Mouse (Mus musculus) c-Kit-positive CD71-positive TER-119-negative erythroid progenitor cells, embryonic 14.5 days (primary cell): ENCODE measurements at regions not wholly inside any gene's neighbourhood (a gene's known extent, or its start where the extent isn't known, plus 50 kb on each side); places are given as distances from the start of the nearest gene placed in this dataset.
"Not testable (repeated sequence)": the region's sequence is repeated elsewhere in the genome, so short reads cannot be mapped to it uniquely, and the experiment has no call there.

ENCODE experiments used
- DNase-seq: peaks from one replicate; pipeline ENCODE4 v3.0.0-alpha.2; 2013; ENCODE audit warnings: low read depth

DNA sequence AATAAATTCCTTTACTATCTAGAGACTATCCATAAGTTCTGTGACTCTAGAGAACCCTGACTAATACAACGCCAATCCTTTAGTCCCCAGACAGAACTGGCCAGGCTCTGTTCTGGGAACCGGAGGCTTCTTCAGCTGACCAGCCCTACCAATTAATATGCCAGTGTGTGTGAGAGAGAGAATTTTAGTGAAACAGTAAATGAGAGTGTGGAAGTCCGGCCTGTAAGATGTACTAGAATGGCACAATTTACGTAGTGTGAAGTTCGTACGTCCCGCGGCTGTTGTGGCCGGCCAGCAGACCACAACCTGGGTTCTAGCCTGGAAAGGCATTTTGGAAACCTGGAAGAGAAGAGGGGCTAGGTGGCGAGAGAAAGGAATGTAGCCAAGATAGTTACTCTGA lies 83.7 kb upstream of the Lemd2 start:
- DNase-seq: not testable (repeated sequence)

DNA sequence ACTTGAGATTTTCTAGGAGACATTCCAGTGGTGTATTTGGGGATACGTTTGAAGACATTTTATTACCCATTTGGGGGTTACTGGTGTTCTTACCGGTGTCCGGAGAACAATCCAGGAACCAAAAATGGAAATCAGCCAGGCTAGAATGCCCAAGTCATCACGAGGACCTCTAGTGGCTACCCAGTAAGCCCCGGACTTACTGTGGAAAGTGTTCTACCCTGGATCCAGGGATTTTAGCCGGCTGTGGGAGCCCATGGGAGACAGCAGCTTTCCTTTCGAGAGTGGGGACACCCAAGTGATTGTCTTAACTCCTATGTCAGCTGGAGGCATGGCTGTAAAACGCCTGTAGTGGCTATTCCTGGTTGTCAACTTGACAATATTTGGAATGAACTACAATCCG lies 77.0 kb upstream of the Lemd2 start:
- no peak for DNase-seq

DNA sequence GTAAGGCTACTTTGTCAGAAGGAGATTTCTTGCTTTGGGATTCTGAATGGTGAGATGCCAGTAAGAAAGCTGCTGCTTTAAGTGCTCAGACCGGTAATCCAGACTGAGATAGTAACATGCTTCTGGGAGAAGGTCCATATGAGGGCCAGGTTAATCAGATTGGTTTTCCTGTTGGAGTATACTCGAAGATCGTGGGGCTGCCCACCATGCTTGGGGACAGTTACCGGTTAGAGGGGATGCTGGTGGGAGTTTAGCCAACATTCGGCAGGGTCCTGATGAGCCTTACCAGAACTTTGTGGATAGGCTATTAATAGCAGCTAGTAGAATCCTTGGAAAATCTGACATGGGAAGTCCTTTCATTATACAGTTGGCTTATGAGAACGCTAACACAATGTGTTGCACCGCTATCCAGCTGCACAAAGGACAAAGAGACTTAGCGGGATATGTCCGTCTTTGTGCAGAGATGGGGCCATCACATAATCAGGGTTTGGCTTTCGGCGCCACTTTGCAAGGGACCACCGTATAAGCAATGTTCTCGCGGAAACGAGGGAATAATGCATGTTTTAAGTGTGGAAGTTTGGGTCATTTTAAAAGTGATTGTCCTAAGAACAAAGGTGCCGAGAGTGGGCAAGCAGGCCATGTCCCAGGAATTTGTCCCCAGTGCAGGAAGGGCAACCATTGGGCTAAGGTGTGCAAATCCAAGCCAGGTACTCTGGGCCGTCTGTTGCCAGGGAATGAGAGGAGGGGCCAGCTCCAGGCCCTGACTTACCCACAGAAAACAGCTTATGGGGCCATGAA lies 75.4 kb upstream of the Lemd2 start:
- not testable (repeated sequence) for DNase-seq

DNA sequence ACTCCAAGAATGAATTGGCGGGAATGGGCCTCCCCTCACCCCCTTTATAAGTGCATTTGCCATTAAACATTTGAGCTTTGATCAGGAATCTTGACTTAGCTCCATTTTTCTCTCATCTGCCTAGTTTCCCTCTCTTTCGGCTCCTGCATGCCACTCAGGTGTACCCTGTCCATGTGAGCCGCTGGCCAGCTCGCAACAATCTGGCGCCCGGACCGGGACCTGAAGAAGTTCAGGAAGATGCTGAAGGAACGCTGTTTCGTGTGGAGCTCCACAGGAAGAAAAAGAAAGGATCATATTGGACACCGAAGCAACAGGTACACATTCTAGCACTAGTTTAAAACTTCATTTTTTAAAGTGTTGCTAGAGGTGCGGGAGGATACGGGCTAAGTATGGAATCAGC lies 73.5 kb upstream of the Lemd2 start:
- not testable (repeated sequence) for DNase-seq

DNA sequence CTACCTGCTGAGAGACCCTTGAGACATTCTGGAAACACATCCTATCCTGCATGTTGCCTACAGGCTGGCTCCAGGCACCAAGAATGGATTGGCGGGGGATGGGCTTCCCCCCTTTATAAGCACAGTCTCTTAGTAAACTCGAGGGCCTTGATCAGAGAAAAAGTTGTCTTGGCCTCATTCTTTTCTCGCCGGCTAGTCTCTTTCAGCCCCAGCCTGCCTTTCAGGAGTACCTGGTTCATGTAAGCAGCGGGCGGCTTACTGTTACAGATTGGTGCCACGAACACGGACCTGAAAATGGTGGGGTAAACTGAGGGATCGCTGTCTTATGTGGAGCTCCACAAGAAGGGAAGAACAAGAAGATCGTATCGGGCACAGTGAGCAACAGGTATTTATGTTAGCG lies 67.5 kb upstream of the Lemd2 start:
- DNase-seq: not testable (repeated sequence)

DNA sequence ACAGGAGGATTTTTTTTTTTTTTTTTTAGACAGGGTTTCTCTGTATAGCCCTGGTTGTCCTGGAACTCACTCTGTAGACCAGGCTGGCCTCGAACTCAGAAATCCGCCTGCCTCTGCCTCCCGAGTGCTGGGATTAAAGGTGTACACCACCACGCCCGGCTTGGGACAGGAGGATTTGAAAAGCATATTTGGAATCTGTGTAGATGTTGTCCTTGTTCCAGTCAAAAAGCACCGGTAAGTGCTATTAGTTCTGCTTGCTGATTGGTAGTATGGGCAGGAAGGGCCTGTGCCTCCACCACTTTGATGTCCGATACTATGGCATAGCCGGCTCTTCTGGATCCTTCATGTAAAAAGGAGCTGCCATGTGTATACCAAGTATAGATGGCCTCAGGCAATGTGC lies 66.5 kb upstream of the Lemd2 start:
- not testable (repeated sequence) for DNase-seq

DNA sequence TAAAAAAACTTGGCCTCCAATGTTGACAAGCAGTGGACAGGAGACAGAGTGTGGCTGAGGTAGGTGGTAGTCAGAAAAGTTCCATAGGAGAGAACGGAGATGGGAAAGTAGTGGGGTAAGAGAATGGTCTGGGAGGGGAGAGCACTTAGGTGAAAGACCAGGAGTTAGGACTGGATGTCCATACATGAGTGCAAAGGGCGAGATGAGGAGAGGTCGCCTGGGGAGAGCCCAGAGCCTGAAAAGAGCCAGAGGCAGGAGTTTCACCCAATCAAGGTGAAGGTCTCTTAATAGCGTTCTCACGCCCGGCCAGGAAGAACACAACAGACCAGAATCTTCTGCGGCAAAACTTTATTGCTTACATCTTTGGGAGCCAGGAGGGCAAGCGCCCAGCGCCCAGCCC lies 60.3 kb upstream of the Lemd2 start:
- DNase-seq: not testable (repeated sequence)

DNA sequence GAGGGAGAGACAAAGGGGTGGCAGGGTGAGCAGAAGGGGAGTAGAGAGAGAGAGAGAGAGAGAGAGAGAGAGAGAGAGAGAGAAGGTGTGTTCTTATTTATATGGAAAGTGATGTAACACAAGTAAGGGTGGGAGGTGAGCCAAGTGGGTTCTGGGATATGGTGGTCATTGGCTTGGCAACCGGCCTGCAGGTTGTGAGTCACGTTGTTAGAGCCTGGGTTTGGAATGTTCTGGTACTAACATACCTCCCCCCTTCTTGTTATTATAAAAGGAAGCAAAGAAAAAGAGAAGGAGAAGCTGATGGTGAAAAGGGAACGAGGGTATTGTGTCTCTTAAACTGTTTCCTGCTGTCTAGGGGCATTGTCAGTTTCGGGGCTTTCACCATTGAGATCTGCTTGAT lies 58.3 kb upstream of the Lemd2 start:
- no peak for DNase-seq

DNA sequence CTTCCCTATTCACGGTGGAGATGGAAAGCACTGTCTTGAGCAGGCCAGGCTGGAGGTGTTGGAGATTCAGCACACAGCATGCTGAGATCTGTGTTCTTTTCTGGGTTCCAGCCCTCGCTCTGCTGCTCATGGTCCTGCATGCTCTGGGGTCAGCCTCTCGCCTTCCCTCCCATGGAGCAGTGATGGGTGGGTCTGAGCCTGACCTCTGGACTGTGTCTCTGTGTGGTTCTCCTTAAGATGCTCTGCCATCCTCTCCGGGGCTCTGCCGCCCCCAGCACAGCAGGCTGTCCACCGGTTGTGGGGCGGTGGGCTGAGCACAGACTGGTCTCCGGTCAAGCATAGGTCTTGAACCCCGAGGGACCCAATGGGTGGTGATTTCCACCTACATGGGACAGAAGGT lies 57.7 kb upstream of the Lemd2 start:
- DNase-seq: no peak

DNA sequence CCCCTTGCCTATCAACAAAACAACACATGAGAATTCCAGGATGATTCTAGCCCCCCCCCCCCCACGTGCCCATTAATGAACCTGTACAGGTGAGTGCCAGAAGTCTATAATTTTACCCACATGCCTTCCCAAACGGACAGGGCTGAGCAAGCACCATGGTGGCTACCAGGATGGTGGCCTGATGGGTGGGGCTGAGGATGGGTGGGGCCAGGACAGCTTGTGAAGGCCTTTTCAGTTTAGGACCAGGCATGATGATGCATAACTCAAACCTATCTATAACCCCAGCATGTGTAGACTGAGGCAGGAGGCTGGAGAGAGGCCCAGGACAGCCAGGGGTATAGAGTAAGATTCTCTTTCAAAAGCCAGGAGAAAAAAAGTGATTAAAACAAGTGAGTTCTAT lies 57.0 kb upstream of the Lemd2 start:
- no peak for DNase-seq

DNA sequence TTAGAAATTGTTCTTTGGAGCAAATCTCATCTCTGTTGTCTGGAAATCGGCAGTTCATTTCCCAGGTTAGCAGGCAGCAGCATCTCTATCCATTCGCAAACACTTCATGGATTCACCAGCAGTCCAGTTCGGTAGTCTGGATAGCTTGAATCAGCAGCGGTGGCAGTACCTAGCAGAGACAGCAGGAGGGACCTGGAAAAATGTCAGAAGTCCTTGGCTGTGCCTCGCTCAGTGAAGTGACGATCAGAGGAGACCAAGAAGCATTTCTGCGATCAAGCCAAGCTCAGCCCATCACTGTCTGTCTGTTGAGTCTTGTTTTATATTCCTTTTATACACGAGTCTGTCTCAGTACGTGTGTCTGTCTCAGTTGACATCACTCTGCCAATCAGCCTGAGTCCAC lies 55.8 kb upstream of the Lemd2 start:
- DNase-seq: no peak

DNA sequence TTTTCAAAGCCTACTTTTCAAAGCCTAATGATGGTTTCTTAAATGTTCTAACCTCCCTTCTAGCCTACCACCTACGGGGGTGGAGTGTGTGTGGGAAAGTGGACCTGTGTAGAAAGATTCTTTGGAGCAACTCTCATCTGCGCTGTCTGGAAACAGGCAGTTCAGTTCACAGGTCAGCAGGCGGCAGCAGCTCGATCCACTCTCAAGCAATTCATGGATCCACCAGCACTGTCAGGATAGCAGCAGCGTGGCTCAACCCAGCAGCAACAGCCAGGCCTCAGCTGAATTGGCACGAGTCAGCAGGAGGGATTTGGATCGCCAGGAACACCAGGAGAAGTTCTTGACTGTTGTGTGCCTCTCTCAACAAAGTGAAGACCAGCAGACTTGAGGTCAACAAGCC lies 53.1 kb upstream of the Lemd2 start:
- DNase-seq: no peak

DNA sequence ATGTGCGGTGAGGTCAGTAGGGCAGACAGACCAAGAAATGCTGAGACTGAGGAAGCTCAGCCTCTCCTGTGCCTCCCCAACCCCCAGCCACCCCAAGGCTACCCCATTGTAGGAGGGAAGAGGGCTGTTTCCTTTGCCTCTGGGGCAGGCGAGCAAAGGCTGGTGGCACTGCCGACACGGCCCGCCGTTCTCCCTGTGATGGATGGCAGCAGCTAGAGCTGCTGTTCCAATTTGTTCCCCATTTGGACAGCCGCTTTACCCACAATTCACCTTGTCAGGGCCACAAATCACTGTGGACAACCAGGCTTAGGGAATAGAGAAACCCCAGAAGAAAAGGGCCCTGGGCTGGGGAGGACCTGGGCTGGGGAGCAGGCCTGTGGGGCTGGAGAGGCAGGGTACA lies 51.5 kb upstream of the Lemd2 start:
- DNase-seq: no peak
